Mouse (Mus musculus): ENCODE measurements around the gene Ralb. TPM values are rescaled to one million over a fixed set of nuclear protein-coding genes. Genes with fewer than 3 reads are reported as not detected.

Gene Ralb
- polyA plus RNA-seq, 1 experiment = 30.3 TPM

DNA sequence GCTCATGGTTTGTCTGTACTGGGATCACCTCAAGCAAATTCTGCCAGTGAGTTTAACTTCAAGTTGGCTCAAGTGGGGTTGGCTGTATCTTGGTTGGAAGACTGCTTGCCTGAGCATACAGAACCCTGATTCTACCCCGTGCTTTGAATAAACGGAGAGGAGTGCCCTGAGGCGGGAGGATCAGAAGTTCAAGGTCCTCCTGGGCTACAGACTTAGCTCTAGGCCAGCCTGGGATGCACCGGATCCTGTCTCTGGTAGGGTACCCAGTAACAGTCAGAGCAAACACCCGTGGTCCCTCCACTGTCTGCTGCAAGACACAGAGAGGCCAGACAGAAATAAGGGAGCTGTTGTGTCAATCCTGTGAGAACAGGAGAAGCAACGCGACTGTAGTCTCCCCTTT lies 17.1 kb upstream of the Ralb start:
- H3K4me3 ChIP-seq (replicated peaks; ENCODE audit: control insufficient read depth, low read depth, low read length) = no peak overlapping the region
- TF ChIP-seq POLR2A (IDR thresholded peaks at IDR 0.05; ENCODE audit: borderline replicate concordance, control insufficient read depth, low read depth, low read length) (no peak), CTCF (IDR thresholded peaks at IDR 0.05; ENCODE audit: control insufficient read depth, insufficient read depth, low read length) (no peak)
- 81% methylated on average over 7 of the region's 7 CpGs for WGBS
- H3K4me1 ChIP-seq (ENCODE audit: control insufficient read depth, insufficient read depth, low read length) = no peaks in the 10 kb centered on the region; the same call in 1 of the 2 replicates
- H3K27ac ChIP-seq (ENCODE audit: control insufficient read depth, insufficient read depth, low read depth, low read length, poor library complexity) = no peak overlapping the region

- 62% methylated on average over 2 of the region's 2 CpGs for WGBS
- H3K27ac ChIP-seq (ENCODE audit: control insufficient read depth, insufficient read depth, low read depth, low read length, poor library complexity) = no peak overlapping the region
- H3K4me1 ChIP-seq (ENCODE audit: control insufficient read depth, insufficient read depth, low read length) = no peaks in the 10 kb centered on the region; the same call in 1 of the 2 replicates
- H3K4me3 ChIP-seq (replicated peaks; ENCODE audit: control insufficient read depth, low read depth, low read length) = no peak overlapping the region
- TF ChIP-seq CTCF (IDR thresholded peaks at IDR 0.05; ENCODE audit: control insufficient read depth, insufficient read depth, low read length) (no peak), POLR2A (IDR thresholded peaks at IDR 0.05; ENCODE audit: borderline replicate concordance, control insufficient read depth, low read depth, low read length) (no peak)
These were observed 16.4 kb upstream of the Ralb start for GRCm38 (mm10) chr1:119521029-119521428.

DNA sequence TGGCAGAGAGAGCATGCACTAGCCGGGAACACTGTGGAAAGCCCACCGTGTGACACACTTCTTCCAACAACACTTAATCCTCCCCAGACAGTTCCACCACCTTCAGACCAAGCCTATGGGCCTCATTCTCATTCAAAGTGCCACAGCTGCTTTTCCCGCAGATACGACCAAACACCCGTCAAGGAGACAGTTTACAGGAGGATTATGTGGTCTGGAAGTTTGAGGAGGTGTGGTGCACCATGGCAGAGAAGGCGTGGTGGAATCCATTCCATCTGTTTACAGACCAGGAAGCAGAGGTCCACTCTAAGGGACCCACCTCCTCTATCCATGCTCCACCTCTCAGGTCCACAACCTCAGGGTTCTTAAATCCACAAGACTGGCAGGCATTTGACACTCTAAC lies 14.7 kb upstream of the Ralb start:
- TF ChIP-seq CTCF (IDR thresholded peaks at IDR 0.05; ENCODE audit: control insufficient read depth, insufficient read depth, low read length) = no peak
- no peak for TF ChIP-seq POLR2A (IDR thresholded peaks at IDR 0.05; ENCODE audit: borderline replicate concordance, control insufficient read depth, low read depth, low read length)
- Histone ChIP-seq H3K27ac (ENCODE audit: control insufficient read depth, insufficient read depth, low read depth, low read length, poor library complexity) (no peak overlapping the region), H3K4me1 (ENCODE audit: control insufficient read depth, insufficient read depth, low read length) (no peaks in the 10 kb centered on the region; the same call in 1 of the 2 replicates), H3K4me3 (replicated peaks; ENCODE audit: control insufficient read depth, low read depth, low read length) (no peak overlapping the region)
- 82% methylated on average over 6 of the region's 6 CpGs for WGBS

DNA sequence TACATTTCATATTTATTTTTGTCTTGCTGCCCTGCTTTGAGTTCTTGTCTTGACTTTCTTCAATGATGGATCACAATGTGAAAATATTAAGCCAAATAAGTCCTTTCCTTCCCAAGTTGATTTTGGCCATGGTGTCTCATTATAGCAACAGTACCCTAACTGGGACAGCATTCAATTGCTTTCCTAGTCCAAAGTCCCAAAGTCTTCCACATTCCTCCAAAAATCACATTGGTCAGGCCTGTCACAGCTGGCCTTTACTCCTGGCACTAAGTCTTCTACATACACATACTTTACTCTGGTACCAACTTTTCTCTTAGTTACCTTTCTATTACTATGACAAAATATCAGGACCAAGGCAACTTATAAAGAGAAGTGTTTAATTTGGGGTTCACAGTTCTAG lies 14.2 kb upstream of the Ralb start:
- no peak for TF ChIP-seq CTCF (IDR thresholded peaks at IDR 0.05; ENCODE audit: control insufficient read depth, insufficient read depth, low read length)
- TF ChIP-seq POLR2A (IDR thresholded peaks at IDR 0.05; ENCODE audit: borderline replicate concordance, control insufficient read depth, low read depth, low read length) = no peak
- no peaks in the 10 kb centered on the region for H3K4me1 ChIP-seq (ENCODE audit: control insufficient read depth, insufficient read depth, low read length)
- no peak overlapping the region for H3K27ac ChIP-seq (ENCODE audit: control insufficient read depth, insufficient read depth, low read depth, low read length, poor library complexity)
- H3K4me3 ChIP-seq (replicated peaks; ENCODE audit: control insufficient read depth, low read depth, low read length) = no peak overlapping the region

DNA sequence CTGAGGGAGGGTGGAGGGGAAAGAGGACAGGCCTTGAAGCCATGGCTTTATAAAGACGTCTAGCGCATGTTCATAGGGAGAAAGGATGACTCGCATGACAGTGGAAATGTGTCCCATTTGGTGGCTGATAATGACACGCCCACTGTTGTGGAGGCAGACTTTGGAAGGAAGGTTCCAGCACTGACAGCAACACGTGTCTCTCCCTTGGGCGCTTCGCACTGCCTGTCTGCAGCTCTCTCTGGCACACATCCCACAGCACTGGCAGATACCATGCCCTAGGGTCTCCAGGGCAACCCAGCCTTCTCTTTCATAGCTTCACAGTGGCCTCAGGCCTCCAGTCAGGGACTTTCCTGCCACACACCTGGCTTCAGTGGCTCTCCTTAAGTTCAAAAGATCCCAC lies 13.5 kb upstream of the Ralb start:
- no peak overlapping the region for H3K27ac ChIP-seq (ENCODE audit: control insufficient read depth, insufficient read depth, low read depth, low read length, poor library complexity)

GRCm38 (mm10) chr1:119510857-119511256 lies 6.3 kb upstream of the Ralb start:
- WGBS = 56% methylated on average over 8 of the region's 8 CpGs
- Histone ChIP-seq H3K4me1 (ENCODE audit: control insufficient read depth, insufficient read depth, low read length) (no peaks in the 10 kb centered on the region), H3K27ac (ENCODE audit: control insufficient read depth, insufficient read depth, low read depth, low read length, poor library complexity) (no peak overlapping the region), H3K4me3 (replicated peaks; ENCODE audit: control insufficient read depth, low read depth, low read length) (no peak overlapping the region)
- no peak for TF ChIP-seq CTCF (IDR thresholded peaks at IDR 0.05; ENCODE audit: control insufficient read depth, insufficient read depth, low read length)
- no peak for TF ChIP-seq POLR2A (IDR thresholded peaks at IDR 0.05; ENCODE audit: borderline replicate concordance, control insufficient read depth, low read depth, low read length)

More for the DNA sequence above, 13.5 kb upstream of the Ralb start:
- WGBS = 78% methylated on average over 7 of the region's 7 CpGs
- TF ChIP-seq POLR2A (IDR thresholded peaks at IDR 0.05; ENCODE audit: borderline replicate concordance, control insufficient read depth, low read depth, low read length) (no peak), CTCF (IDR thresholded peaks at IDR 0.05; ENCODE audit: control insufficient read depth, insufficient read depth, low read length) (no peak)
- no peaks in the 10 kb centered on the region for H3K4me1 ChIP-seq (ENCODE audit: control insufficient read depth, insufficient read depth, low read length)
- no peak overlapping the region for H3K4me3 ChIP-seq (replicated peaks; ENCODE audit: control insufficient read depth, low read depth, low read length)

DNA sequence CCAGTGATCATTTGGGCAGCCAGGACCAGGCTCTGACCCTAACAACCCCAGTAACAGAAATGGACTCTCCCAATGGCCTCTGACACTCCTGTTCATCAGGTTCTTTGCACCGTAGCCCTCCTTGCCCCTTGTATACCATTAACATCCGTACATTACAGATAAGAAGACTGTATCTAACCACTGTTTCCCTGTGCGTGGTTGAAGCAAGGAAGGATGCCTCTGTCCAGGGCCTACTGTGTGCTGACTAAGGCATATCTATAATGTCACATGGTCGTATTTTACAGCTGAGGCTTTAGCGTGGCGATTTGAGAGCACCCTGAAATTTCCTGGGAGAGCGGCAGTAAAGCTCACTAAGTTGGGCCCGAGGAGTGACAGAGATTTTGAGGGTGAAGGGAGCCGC lies 5.8 kb upstream of the Ralb start:
- H3K4me1 ChIP-seq (ENCODE audit: control insufficient read depth, insufficient read depth, low read length) = no peaks in the 10 kb centered on the region
- H3K27ac ChIP-seq (ENCODE audit: control insufficient read depth, insufficient read depth, low read depth, low read length, poor library complexity) = no peak overlapping the region
- WGBS = 45% methylated on average over 9 of the region's 9 CpGs
- no peak overlapping the region for H3K4me3 ChIP-seq (replicated peaks; ENCODE audit: control insufficient read depth, low read depth, low read length)
- TF ChIP-seq CTCF (IDR thresholded peaks at IDR 0.05; ENCODE audit: control insufficient read depth, insufficient read depth, low read length) = no peak
- TF ChIP-seq POLR2A (IDR thresholded peaks at IDR 0.05; ENCODE audit: borderline replicate concordance, control insufficient read depth, low read depth, low read length) = no peak

DNA sequence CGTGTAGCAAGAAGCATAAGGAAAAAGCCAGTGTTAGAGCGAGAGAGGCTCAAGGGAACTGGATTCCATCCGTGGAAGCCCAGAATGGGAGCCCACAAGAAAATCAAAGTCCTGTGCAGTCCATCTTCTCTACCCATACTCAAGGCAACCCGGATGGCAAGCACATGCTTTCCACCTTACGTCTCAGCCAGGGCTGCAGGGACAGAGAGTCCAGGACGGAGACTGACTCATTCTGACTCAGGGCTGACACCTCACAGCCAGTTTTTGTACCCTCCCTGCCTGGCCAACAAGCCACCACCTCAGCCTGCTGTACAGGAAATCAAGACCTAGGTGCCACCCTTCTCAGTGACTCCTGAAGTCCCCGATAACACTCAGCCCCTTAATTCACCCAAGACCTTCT lies 4.9 kb upstream of the Ralb start:
- WGBS = 60% methylated on average over 7 of the region's 7 CpGs
- no peak for TF ChIP-seq POLR2A (IDR thresholded peaks at IDR 0.05; ENCODE audit: borderline replicate concordance, control insufficient read depth, low read depth, low read length)
- no peak for TF ChIP-seq CTCF (IDR thresholded peaks at IDR 0.05; ENCODE audit: control insufficient read depth, insufficient read depth, low read length)
- no peaks in the 10 kb centered on the region; the same call in 1 of the 2 replicates for H3K4me1 ChIP-seq (ENCODE audit: control insufficient read depth, insufficient read depth, low read length)

GRCm38 (mm10) chr1:119508548-119508947 lies 4.0 kb upstream of the Ralb start:
- TF ChIP-seq POLR2A (IDR thresholded peaks at IDR 0.05; ENCODE audit: borderline replicate concordance, control insufficient read depth, low read depth, low read length) = no peak
- TF ChIP-seq CTCF (IDR thresholded peaks at IDR 0.05; ENCODE audit: control insufficient read depth, insufficient read depth, low read length) = no peak
- Histone ChIP-seq H3K27ac (ENCODE audit: control insufficient read depth, insufficient read depth, low read depth, low read length, poor library complexity) (no peak overlapping the region), H3K4me3 (replicated peaks; ENCODE audit: control insufficient read depth, low read depth, low read length) (no peak overlapping the region), H3K4me1 (ENCODE audit: control insufficient read depth, insufficient read depth, low read length) (no peaks in the 10 kb centered on the region; the same call in 1 of the 2 replicates)
- 69% methylated on average over 4 of the region's 4 CpGs for WGBS

More for the DNA sequence above, 4.9 kb upstream of the Ralb start:
- Histone ChIP-seq H3K4me3 (replicated peaks; ENCODE audit: control insufficient read depth, low read depth, low read length) (no peak overlapping the region), H3K27ac (ENCODE audit: control insufficient read depth, insufficient read depth, low read depth, low read length, poor library complexity) (no peak overlapping the region)
